Mouse (Mus musculus) adrenal gland, adult 2 months (tissue): ENCODE data around the gene Cbwd1. TPM values are rescaled to one million over a fixed set of nuclear protein-coding genes. Genes with fewer than 3 reads are reported as not detected.

ENCODE experiments used
- DNase-seq: peaks from one replicate; pipeline ENCODE4 v3.0.0; 2021
- long read RNA-seq: library from polyadenylated mRNA; stranded (forward); transcript quantifications from one replicate; pipeline ENCODE4 v2.0.0, GENCODE M21; 2021
- polyA plus RNA-seq: library from polyadenylated mRNA; depleted of rRNA; stranded (reverse); fragments of >200 nt; gene quantifications from 2 replicates; pipeline ENCODE4 v1.2.3, GENCODE M21; 2012; rRNA removed
- total RNA-seq, 2 experiments: library from RNA; stranded (reverse); gene quantifications; 2 replicates each; pipeline ENCODE4 v1.2.3; 2021

Gene Cbwd1
- total RNA-seq: 10 to 100 TPM in 1 of 2 experiments, 1 to 10 TPM in 1; 8.8 to 15.3 TPM
- 0.46 and 1.2 TPM in 2 replicates for polyA plus RNA-seq
- long read RNA-seq, partial matches to known transcripts: 0 of 8 reads
- long read RNA-seq, other reads (novel, unspliced or antisense): 4 of 8 reads

DNA sequence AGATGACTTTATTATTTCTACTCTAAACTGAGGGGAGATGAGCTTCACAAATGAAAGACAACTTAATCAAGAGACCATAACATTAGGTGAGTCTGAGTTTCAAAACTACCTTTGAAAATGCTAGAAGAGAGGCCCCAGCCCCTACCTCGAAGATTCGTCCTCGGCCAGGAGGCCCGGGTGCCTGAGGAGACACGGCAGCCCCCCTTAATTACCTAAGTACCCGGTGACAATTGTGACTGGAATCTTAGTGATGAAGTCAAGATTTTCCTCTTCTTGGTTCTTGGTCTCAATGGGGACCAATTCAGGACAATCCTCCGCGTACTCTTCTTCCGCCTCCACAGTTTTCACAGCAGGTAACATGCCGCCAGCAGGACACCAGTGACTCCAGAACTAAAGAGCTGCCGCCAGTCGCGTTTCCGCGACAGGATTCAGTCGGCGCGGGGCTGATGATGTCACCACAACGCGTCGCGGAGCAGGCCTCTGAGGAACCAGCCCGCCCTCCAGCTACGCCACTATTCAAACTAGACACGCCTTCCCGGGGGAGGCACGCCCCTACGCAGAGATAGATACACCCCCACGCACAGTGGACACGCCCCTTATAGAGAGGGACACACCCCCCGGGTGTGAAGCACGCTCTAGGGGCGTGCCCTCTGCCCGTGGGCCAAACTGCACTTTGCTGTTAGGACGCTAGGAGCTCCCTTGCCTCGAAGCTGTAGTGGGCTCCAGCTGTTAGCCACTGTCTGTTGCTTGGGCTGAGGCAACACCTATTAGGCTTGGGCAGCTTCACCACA lies at the start of gene Cbwd1:
TSS of gene Cbwd1 (minus strand) at position 439 of the 791 bp plus-strand sequence.
- DNase-seq: peak; percentile 98

DNA sequence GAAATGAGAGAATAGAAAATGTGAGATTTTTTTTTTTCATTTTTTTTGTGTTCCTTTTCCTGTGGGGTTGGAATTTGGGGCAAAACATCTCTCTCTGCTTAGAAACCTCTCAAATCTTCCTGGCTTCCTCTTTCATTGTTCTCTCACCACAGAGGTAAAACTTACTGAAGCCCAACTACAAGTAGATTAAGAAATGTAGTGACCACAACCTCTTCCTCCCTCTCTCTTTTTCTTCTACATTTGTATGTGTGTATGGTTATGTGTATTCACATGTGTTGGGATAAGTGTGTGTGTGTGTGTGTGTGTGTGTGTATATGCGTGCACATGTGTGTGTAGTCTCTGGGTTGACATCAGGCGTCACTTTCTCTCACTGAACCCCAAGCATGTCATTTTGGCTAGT lies 47.1 kb upstream of the Cbwd1 start:
- DNase-seq: no peak

DNA sequence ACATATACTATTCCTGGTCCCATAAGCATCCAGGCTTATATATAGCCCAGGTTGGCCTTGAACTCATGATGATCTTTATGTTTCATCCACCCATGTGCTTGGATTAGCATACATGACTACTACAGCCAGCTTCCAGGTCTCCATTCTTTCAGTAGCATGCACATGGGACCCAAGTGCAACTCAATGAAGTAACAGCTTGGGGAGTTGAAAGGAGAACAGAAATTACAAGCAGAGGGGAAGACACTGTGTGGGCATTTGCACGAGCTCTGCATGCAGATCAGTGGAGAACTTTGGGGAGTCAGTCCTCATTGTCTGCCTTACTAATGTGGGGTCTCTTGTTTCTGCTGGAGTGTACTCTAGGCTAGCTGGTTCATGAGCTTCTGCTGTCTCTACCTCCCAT lies 45.3 kb upstream of the Cbwd1 start:
- DNase-seq: no peak

DNA sequence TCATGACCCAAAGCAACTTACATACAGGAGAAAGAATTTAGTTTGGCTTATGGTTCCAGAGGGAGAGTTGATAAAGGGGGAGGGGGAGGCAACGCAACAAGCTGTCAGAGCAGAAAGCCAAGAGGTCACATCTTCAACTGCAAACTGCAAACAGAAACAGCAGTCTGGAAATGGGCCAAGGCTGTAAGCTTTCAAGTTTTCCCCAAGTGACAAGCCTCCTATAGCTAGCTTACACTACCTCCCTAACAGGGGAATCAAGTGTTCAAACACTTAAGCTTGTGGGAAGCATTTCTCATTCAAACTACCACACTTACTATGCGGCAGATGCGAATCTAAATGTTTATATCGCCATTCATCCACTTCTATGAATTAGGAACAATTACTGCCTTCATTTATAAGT lies 42.4 kb upstream of the Cbwd1 start:
- no peak for DNase-seq

DNA sequence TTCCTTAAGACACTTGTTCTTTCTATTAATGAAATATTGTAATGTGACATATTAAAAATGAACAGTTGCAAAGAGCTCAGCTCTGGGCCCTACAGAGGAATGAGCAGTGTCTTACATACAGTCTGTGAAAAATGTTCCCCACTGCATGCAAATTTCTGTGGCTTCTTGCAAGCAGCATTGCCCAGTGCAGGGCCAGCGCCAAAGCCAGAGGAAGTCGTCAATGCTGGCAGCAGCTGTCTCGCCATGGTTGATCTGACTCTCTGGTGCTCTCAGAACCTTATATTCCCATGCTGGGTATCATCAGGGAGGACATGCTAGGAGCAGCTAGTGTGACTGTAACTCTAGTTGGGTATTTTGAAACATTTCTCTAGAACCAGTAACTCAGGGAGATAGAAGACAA lies 41.4 kb upstream of the Cbwd1 start:
- DNase-seq: no peak

DNA sequence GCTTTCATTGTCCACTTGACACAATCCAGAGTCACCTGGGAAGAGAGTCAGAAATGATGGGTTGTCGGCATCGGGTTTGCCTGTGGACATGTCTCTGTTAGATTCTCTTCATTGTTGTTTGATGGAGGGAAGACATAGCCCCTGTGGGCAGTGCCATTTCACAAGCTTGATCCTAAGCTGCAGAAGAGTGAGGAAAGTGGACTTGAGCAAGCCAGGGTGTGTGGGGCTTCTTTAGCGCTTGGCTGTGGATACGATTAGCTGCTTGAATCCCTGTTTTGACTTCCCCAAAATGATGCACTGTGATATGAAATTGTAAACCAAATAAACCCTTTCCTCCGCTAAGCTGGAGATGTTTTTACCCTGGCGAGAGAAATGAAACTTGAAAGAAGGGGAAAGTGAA lies 40.6 kb upstream of the Cbwd1 start:
- no peak for DNase-seq

DNA sequence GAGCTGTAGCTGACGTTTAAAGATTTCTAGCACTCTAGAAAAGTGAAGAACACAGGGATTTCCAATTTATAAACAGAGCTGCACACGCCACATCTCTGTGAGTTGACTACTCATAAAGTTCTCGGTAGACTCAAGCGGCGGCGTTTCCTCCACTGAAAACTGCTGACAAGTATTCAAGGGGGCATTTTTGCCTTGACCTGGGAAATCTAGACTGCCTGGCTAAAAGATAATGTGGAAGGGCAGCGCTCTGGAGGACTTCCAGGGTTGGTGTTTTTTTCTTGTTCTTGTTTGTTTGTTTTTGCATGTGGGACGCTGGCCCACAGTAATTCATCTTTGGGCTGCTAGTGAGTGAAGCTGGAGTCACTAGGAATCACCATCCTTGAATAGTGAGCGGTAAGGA lies 38.7 kb upstream of the Cbwd1 start:
- peak; percentile 51 for DNase-seq

DNA sequence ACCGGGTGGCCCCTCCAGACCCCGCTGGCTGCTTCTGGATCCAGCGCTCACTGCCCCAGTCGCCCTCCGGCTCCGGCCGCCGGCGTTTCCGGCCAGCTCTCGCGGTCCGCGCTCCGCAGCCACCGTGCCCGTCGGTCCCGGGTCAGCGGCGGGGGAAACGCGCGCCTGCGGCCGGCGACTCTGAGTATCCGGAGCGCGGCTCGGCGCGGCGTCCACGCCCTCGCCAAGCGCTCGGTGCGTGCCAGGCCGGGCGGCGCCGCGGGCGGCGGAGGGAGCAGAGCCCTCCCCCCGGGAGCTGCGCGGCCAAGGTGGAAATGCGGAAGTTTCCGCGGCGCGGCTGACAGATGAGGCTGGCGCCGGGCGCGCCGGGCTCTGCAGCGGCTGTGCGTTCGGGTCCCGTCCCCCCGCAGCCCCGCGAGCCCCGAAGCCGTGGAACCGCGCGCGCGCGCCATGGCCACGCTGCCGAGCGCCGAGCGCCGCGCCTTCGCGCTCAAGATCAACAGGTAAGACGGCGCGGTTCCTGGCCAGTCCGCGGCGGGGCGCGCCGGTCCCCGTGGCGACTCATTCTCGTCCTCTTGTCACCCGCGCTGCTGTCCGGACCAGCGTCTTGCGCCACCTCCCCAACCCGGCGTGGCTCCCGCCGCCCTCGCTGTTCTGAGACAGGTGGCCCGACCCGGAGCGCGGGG lies 37.9 kb upstream of the Cbwd1 start, which contains the start of gene Dock8:
TSS of gene Dock8 (plus strand) at position 334 of the 686 bp plus-strand sequence.
- DNase-seq: peak; percentile 90

DNA sequence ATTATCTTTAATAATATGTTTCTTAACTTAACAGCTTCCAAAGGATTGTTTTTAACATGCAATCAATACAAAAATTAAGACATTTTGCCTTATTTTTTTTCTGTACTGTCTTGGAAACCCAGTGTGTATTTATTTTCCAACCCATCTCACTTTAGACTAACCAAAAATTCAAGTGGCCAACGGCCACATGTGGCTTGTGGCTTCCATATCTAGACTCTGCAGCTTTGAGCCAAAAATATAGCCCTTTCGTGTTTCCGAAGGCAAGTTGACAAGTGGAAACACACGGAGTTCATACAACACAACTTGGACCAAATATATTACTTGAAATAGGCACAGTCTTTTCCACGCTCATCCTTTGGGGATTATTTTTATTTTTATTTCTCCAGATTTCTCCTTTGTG lies 37.2 kb upstream of the Cbwd1 start:
- no peak for DNase-seq

DNA sequence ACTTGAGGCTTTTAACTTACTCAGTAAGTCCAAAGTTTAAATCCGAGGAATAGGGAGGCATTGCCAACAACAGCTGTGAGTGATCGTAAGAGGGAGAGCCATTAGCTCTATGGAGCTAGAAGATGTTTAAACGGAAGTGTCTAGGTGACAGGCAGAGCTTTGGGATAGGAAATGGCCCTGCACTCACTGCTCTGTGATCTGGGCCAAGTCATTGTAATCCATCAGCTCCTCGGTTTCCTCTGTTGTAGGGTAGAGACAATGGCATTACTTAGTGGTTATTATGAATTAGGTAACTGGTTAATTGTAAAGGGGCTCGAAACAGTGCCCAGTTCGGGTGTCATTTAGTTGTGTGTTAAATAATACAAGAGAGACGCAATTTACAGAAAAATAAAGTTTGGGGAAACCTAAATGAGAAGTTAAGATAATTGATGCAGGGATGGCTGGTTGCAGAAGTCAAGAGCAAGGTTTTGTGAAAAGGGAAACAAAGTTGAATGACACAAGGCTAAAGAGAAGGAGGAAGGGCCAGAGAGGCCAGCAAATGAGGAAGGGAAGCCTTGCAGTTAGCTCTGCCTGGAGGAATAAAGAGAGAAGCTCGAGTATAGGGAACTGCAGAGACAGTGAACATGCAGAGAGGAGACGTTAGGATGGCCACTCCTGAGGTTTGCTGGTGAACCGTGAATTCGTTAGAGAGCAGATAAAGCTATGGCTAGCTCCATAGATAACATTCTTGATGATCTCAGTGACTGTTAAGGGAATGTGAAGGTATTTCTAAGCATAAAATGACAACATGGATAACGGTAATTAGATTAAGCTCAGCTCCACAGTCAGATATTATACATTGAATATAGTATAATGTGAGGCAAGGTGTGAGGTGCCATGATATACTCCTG lies 35.6 kb upstream of the Cbwd1 start:
- no peak for DNase-seq

DNA sequence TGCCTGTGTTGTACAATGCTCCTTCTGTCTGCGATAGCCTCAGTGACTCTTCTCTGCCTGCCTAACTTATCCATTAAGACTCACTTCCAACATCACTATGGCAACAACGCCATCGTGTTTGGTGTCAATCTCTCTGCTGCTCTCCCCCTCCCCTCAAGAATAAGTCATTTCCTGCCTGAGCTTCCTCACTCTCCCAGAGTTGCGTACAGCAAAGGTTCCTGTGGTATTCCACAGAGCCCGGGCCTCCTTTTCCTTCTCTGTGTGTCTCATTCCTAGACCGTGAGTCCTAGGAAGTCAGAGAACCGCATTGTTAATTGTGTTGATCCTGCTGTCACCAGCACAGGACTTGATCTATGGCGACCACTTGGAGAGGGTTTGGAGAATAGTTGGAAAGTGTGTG lies 33.5 kb upstream of the Cbwd1 start:
- DNase-seq: no peak

DNA sequence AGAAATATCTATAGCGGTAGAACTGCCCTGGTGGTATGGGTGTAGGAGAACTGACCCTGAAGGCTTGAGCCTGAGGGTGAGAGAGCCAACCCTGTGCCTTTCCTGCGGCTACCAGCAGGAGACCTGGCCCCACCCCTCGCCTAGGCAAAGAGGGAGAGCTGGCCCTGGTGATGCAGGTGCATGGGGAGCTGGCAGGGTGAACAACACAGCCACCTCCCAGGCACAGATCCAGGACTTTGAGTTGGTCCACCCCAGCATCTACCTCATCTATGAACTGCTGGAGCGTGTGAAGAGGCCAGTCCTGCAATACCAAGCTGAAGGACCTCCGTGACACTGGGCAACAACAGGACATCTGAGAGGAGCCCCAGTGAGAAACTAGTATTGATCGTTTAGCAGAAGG lies 32.1 kb upstream of the Cbwd1 start:
- DNase-seq: no peak

DNA sequence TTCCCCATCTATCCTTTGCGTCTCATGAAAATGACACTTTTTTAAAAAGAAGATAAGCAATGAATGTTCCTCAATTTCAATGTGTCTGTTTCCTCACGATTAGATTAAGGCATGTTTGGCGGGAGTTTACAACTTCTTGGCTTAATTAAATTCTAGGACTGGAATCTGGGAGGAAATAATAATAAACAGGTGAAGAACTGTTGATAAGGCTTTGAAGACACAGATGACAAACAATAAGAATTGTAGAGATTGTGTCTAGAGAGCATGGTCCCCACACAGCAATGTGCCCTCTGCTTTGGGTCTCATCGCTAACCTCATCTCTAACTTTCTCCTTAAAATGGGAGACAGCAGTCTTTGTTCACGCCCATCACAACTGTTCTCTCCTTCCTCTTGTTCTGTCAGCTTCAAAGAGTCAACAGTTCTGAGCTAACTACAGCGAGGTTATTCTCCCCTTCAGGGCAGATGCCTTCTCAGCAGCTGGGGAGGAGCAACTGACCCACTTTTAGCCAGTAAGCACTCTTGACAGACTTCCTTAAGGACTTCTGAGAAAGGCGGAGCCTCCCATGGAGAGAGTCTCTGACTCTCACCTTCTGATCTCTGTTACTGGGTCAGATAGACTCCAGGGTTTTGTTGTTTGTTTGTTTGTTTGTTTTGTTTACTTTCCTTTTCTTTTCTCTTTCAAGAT lies 28.9 kb upstream of the Cbwd1 start:
- DNase-seq: no peak

DNA sequence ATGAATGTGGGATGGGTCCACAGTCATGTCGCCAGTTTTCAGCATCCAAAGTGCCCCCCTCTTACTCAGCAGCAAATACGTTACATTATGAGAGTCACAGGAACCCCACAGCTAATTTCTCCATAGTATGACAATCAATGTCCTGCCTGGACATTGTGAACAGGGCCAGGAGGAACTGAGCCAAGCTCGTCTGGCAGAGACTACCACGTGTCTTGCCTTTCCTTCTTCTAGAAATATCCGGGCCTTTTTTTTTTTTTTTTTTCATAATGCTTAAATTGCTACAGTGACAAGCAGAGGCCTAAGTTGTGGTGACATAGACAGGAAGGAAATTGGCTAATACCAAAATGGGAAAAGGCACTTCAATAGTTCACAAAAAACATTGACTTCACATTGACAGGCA lies 27.4 kb upstream of the Cbwd1 start:
- DNase-seq: no peak

DNA sequence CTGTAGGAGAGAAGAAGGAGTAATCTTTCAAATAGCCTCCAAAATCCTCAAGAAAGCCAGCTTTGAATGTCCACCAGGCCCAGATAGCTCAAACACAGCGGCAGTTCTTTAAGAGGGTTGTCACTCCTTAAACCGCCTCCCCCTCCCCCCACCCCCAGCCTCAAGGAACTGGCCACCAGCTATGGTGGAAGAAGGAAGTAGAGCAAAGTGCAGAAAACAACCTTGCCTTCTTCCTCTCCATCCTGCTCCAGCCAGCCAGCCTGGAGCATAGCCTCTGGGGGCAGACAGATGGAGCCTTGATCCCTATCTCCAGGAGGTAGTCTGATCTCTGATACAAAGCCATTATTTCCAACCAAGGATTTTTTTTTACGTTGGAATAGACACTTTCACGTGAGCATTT lies 25.9 kb upstream of the Cbwd1 start:
- DNase-seq: no peak

DNA sequence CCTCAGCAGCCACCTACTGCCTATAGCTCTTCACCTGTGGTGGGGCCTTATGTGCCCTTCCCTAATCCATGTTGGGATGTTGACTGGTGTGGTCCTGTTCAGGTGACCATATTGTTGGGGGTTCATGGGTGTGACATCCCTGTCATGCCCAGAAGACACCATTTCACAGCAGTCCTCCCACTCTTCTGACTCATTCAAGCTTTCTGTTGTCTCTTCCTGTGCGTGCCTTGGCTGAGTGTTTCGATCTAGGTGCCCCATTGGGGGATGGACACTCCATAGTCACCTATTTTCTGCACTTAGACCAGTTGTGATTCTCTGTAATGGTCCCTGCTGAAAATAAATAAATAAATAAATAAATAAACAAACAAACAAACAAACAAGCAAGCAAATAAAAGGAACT lies 23.6 kb upstream of the Cbwd1 start:
- no peak for DNase-seq

DNA sequence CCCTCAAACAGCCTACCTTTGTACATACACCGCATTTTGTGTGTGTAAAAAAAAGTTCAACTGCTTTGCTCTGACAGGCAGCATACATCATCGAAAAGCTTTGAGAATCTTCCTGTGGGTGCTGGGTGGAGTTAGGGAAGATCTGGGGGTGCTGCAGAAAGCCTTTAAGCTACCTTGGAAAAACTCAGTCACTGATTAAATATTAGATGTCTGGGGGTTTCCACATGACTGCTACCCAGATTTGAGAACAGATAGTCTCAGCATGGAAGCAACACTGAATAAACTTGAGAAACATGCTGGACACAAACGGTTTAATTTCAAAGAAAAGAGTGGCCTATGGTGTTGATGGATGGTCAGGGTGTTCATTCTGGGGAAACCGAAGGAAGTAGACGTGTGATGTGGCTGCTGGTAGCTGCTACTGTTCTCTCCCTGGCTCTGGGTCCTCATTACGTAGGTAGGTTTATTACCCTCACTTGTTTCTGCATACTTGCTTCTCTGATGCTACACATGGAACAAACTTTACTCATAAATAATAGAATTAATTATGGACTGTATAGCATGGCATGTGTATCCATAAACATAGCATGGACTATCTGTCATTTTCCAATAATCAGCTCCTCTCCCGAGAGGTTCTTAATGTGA lies 22.6 kb upstream of the Cbwd1 start:
- no peak for DNase-seq

DNA sequence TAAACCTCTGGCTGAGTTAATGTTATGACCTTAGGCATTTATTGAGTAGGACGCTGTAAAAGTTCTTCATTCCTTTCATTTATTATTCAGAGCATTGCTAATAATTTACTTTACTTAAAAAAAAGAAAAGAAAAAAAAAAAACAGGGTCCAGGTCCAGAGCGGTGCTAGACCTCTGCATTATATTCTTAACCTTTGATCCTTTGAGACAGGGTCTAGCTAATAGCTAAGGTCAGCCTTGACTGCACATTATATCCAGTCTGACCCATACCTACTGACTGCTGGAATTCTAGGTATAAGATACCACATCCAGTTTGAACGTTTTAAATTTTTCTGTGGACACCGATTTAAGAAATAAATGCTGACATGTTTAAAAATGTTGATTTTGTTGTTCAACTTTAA lies 21.6 kb upstream of the Cbwd1 start:
- no peak for DNase-seq

DNA sequence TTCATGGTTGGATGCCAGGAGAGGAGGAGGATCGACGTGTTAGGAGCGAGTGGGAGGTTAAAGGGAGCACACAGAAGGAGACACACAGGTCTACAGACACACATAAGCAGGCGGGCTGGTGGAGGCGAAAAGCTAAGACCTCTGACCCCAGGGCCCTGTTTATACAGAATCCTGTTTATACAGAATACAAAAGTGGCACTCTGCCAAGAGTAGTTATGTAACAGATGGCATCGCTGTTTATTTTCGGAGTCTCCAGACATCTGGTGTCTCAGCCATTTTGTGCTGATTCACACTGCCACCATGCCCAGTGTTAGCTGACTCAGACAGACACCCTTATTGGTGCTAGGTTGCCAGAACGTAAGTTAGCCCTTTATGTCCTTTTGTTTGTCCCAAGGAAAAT lies 19.9 kb upstream of the Cbwd1 start:
- DNase-seq: peak; percentile 42

DNA sequence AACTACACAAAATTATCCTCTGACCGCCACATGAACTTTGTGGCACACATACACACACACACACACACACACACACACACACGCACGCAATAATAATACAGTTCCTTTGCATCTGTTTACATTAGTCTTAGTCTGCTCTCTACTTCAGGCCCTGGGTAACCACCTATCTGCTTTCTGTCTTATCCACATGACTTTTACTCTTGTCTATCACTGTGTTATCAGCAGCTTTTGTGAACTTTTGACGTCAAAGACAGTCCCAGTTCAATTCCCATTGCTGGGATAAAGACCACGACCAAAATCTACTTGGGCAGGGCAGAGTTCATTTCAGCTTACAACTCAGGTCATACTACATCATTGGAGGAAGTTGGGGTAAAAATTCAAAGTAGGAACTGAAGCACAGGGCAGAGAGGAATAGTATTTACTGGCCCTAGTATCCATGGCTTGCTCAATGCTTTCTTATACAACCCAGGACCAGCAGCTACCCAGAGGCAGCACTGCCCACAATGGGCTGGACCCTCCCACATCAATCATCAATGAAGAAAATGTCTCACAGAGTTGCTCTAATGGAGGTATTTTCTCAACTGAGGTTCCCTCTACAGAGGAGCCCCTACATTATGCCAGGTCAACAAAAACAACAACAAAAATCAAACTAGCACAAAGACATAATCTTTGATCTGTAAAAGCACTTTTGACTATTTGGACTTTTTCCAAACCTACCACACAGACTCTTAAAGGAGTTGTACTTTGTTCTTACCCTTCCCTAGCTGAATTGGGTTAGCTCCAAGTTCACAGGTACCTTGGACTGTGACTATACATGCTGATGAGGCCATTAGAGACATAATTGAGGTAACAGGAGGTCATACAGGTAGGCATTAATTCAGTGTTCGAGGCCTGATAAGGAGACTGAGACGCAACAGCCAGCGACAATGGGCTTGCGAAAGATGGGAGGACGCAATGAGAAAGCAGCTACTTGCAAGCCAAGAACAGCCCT lies 17.7 kb upstream of the Cbwd1 start:
- no peak for DNase-seq
